Mouse (Mus musculus): ENCODE measurements around the gene Pld3. TPM values are rescaled to one million over a fixed set of nuclear protein-coding genes. Genes with fewer than 3 reads are reported as not detected.

Pld3 gene
- polyA plus RNA-seq, 1 experiment from 2014 or later, result 40.5 TPM

GRCm38 (mm10) chr7:27587741-27588140, 34.7 kb upstream of the Pld3 start:
- DNase-seq (ENCODE audit: low spot score), result no peak
- no peak overlapping the region for H3K27ac ChIP-seq (replicated peaks)
- no peaks in the 10 kb centered on the region for H3K27me3 ChIP-seq (replicated peaks; ENCODE audit: low read depth, poor library complexity, severe bottlenecking)
- H3K36me3 ChIP-seq (replicated peaks), result peaks cover 29% of the 10 kb centered on the region
- 84% methylated on average over 2 of the region's 2 CpGs for WGBS
- H3K4me1 ChIP-seq, result peaks cover 4% of the 10 kb centered on the region
- H3K4me3 ChIP-seq, result no peak overlapping the region
- no peaks in the 10 kb centered on the region for H3K9me3 ChIP-seq

GRCm38 (mm10) chr7:27586861-27587260, 33.8 kb upstream of the Pld3 start:
- no peak for DNase-seq (ENCODE audit: low spot score)
- 62% methylated on average over 2 of the region's 2 CpGs for WGBS
- Histone ChIP-seq H3K36me3 (replicated peaks) (peaks cover 38% of the 10 kb centered on the region), H3K27me3 (replicated peaks; ENCODE audit: low read depth, poor library complexity, severe bottlenecking) (no peaks in the 10 kb centered on the region), H3K4me1 (no peaks in the 10 kb centered on the region), H3K27ac (replicated peaks) (no peak overlapping the region), H3K9me3 (no peaks in the 10 kb centered on the region), H3K4me3 (no peak overlapping the region)

GRCm38 (mm10) chr7:27580380-27581174, 27.6 kb upstream of the Pld3 start:
- no peaks in the 10 kb centered on the region for H3K9me3 ChIP-seq
- WGBS, result 92% methylated on average over 14 of the region's 14 CpGs
- peaks cover 5% of the 10 kb centered on the region; the same call in 1 of the 2 replicates for H3K4me1 ChIP-seq
- no peaks in the 10 kb centered on the region for H3K27me3 ChIP-seq (replicated peaks; ENCODE audit: low read depth, poor library complexity, severe bottlenecking)
- no peak for DNase-seq (ENCODE audit: low spot score)
- peaks cover 95% of the 10 kb centered on the region for H3K36me3 ChIP-seq (replicated peaks)
- H3K27ac ChIP-seq (replicated peaks), result no peak overlapping the region
- no peak overlapping the region for H3K4me3 ChIP-seq

- Histone ChIP-seq H3K27me3 (replicated peaks; ENCODE audit: low read depth, poor library complexity, severe bottlenecking) (no peaks in the 10 kb centered on the region), H3K36me3 (replicated peaks) (peaks cover 98% of the 10 kb centered on the region), H3K27ac (replicated peaks) (no peak overlapping the region), H3K4me3 (no peak overlapping the region), H3K4me1 (peaks cover 5% of the 10 kb centered on the region; the same call in 1 of the 2 replicates), H3K9me3 (no peaks in the 10 kb centered on the region)
- WGBS, result 70% methylated on average over 7 of the region's 7 CpGs
- peak; percentile 21 for DNase-seq (ENCODE audit: low spot score)
Measured at GRCm38 (mm10) chr7:27578465-27578864, 25.4 kb upstream of the Pld3 start.

- H3K27ac ChIP-seq (replicated peaks), result no peak overlapping the region
- no peak overlapping the region for H3K4me3 ChIP-seq
- peaks cover 5% of the 10 kb centered on the region; the same call in 1 of the 2 replicates for H3K4me1 ChIP-seq
- H3K9me3 ChIP-seq, result no peaks in the 10 kb centered on the region
- DNase-seq (ENCODE audit: low spot score), result no peak
- 90% methylated on average over 6 of the region's 6 CpGs for WGBS
- H3K36me3 ChIP-seq (replicated peaks), result peaks cover 94% of the 10 kb centered on the region
- H3K27me3 ChIP-seq (replicated peaks; ENCODE audit: low read depth, poor library complexity, severe bottlenecking), result no peaks in the 10 kb centered on the region
Measured at GRCm38 (mm10) chr7:27577589-27577988, 24.6 kb upstream of the Pld3 start.

GRCm38 (mm10) chr7:27576914-27577313, 23.9 kb upstream of the Pld3 start:
- Histone ChIP-seq H3K27ac (replicated peaks) (no peak overlapping the region), H3K9me3 (no peaks in the 10 kb centered on the region), H3K27me3 (replicated peaks; ENCODE audit: low read depth, poor library complexity, severe bottlenecking) (no peaks in the 10 kb centered on the region), H3K4me3 (no peak overlapping the region), H3K36me3 (replicated peaks) (peaks cover 94% of the 10 kb centered on the region), H3K4me1 (peaks cover 5% of the 10 kb centered on the region; the same call in 1 of the 2 replicates)
- DNase-seq (ENCODE audit: low spot score), result peak; percentile 40
- 67% methylated on average over 6 of the region's 6 CpGs for WGBS

- no peak for DNase-seq (ENCODE audit: low spot score)
- Histone ChIP-seq H3K27ac (replicated peaks) (no peak overlapping the region), H3K4me1 (peaks cover 5% of the 10 kb centered on the region; the same call in 1 of the 2 replicates), H3K36me3 (replicated peaks) (peaks cover 93% of the 10 kb centered on the region), H3K9me3 (no peaks in the 10 kb centered on the region), H3K27me3 (replicated peaks; ENCODE audit: low read depth, poor library complexity, severe bottlenecking) (no peaks in the 10 kb centered on the region), H3K4me3 (no peak overlapping the region)
- 92% methylated on average over 14 of the region's 14 CpGs for WGBS
Measured at GRCm38 (mm10) chr7:27574124-27574880, 21.3 kb upstream of the Pld3 start.

GRCm38 (mm10) chr7:27572133-27572532, 19.1 kb upstream of the Pld3 start:
- no peaks in the 10 kb centered on the region for H3K9me3 ChIP-seq
- peaks cover 91% of the 10 kb centered on the region for H3K36me3 ChIP-seq (replicated peaks)
- no peak overlapping the region for H3K27ac ChIP-seq (replicated peaks)
- H3K27me3 ChIP-seq (replicated peaks; ENCODE audit: low read depth, poor library complexity, severe bottlenecking), result no peaks in the 10 kb centered on the region
- no peak overlapping the region for H3K4me3 ChIP-seq
- DNase-seq (ENCODE audit: low spot score), result no peak
- no peaks in the 10 kb centered on the region for H3K4me1 ChIP-seq
- 92% methylated on average over 4 of the region's 4 CpGs for WGBS

- Histone ChIP-seq H3K27ac (replicated peaks) (no peak overlapping the region), H3K27me3 (replicated peaks; ENCODE audit: low read depth, poor library complexity, severe bottlenecking) (no peaks in the 10 kb centered on the region), H3K36me3 (replicated peaks) (peaks cover 90% of the 10 kb centered on the region), H3K9me3 (no peaks in the 10 kb centered on the region), H3K4me1 (no peaks in the 10 kb centered on the region), H3K4me3 (no peak overlapping the region)
- WGBS, result 89% methylated on average over 5 of the region's 5 CpGs
- no peak for DNase-seq (ENCODE audit: low spot score)
Measured at GRCm38 (mm10) chr7:27569580-27570224, 16.7 kb upstream of the Pld3 start.

GRCm38 (mm10) chr7:27560978-27561377, 8.0 kb upstream of the Pld3 start:
- 90% methylated on average over 1 of the region's 1 CpGs for WGBS
- DNase-seq (ENCODE audit: low spot score), result no peak
- H3K36me3 ChIP-seq (replicated peaks), result peaks cover 83% of the 10 kb centered on the region

GRCm38 (mm10) chr7:27560291-27560887, 7.4 kb upstream of the Pld3 start:
- Histone ChIP-seq H3K4me1 (peaks cover 4% of the 10 kb centered on the region), H3K27me3 (replicated peaks; ENCODE audit: low read depth, poor library complexity, severe bottlenecking) (no peaks in the 10 kb centered on the region), H3K4me3 (no peak overlapping the region), H3K27ac (replicated peaks) (no peak overlapping the region), H3K9me3 (no peaks in the 10 kb centered on the region), H3K36me3 (replicated peaks) (peaks cover 83% of the 10 kb centered on the region)
- WGBS, result 77% methylated on average over 8 of the region's 8 CpGs
- DNase-seq (ENCODE audit: low spot score), result no peak

More at GRCm38 (mm10) chr7:27560978-27561377, 8.0 kb upstream of the Pld3 start:
- H3K27ac ChIP-seq (replicated peaks), result no peak overlapping the region
- H3K4me3 ChIP-seq, result no peak overlapping the region
- no peaks in the 10 kb centered on the region for H3K27me3 ChIP-seq (replicated peaks; ENCODE audit: low read depth, poor library complexity, severe bottlenecking)
- H3K4me1 ChIP-seq, result peaks cover 4% of the 10 kb centered on the region
- no peaks in the 10 kb centered on the region for H3K9me3 ChIP-seq

GRCm38 (mm10) chr7:27552070-27552469, 948 bp downstream of the Pld3 start:
- H3K4me3 ChIP-seq, result peak overlapping the region; percentile 86
- H3K27ac ChIP-seq (replicated peaks), result no peak overlapping the region

More at GRCm38 (mm10) chr7:27552070-27552469, 948 bp downstream of the Pld3 start:
- H3K9me3 ChIP-seq, result no peaks in the 10 kb centered on the region
- no peaks in the 10 kb centered on the region for H3K27me3 ChIP-seq (replicated peaks; ENCODE audit: low read depth, poor library complexity, severe bottlenecking)
- 52% methylated on average over 5 of the region's 5 CpGs for WGBS
- peaks cover 15% of the 10 kb centered on the region for H3K36me3 ChIP-seq (replicated peaks)
- H3K4me1 ChIP-seq, result peaks cover 17% of the 10 kb centered on the region
- DNase-seq (ENCODE audit: low spot score), result no peak

All from embryonic facial prominence, embryonic 10.5 days (tissue).